Mouse (Mus musculus) gastrocnemius, adult 18-20 months (tissue): Measurements from ENCODE around the gene Eml6. TPM values are rescaled to one million over a fixed set of nuclear protein-coding genes. Genes with fewer than 3 reads are reported as not detected.
A peak's percentile ranks its signal among the peaks of the same experiment; 100 is the strongest.
"Not testable (repeated sequence)": the region's sequence is repeated elsewhere in the genome, so short reads cannot be mapped to it uniquely, and the experiment has no call there.

ENCODE experiments used
- DNase-seq: peaks from one replicate; pipeline ENCODE4 v3.0.0; 2021; ENCODE audit warnings: low spot score
- total RNA-seq, 2 experiments: library from RNA; stranded (reverse); gene quantifications; 2 replicates each; pipeline ENCODE4 v1.2.3; 2021

Eml6 gene
- total RNA-seq, 2 experiments from 2014 or later = 0.62 to 0.91 TPM

- DNase-seq = no peak
Observed at GRCm38 (mm10) chr11:29861040-29861439, 164.8 kb downstream of the Eml6 start.

- DNase-seq = no peak
Observed at GRCm38 (mm10) chr11:29840606-29841227, 185.1 kb downstream of the Eml6 start.

GRCm38 (mm10) chr11:29839781-29840180, 186.1 kb downstream of the Eml6 start:
- peak; percentile 58 for DNase-seq

GRCm38 (mm10) chr11:29837066-29837465, 188.8 kb downstream of the Eml6 start:
- DNase-seq = no peak

- no peak for DNase-seq
Observed at GRCm38 (mm10) chr11:29827729-29828128, 198.1 kb downstream of the Eml6 start.

GRCm38 (mm10) chr11:29826001-29826400, 199.8 kb downstream of the Eml6 start:
- DNase-seq = no peak

GRCm38 (mm10) chr11:29825271-29825718, 200.5 kb downstream of the Eml6 start, which contains the start of gene 4931440F15Rik:
TSS of gene 4931440F15Rik (minus strand) at chr11:29825668.
- not testable (repeated sequence) for DNase-seq

DNA sequence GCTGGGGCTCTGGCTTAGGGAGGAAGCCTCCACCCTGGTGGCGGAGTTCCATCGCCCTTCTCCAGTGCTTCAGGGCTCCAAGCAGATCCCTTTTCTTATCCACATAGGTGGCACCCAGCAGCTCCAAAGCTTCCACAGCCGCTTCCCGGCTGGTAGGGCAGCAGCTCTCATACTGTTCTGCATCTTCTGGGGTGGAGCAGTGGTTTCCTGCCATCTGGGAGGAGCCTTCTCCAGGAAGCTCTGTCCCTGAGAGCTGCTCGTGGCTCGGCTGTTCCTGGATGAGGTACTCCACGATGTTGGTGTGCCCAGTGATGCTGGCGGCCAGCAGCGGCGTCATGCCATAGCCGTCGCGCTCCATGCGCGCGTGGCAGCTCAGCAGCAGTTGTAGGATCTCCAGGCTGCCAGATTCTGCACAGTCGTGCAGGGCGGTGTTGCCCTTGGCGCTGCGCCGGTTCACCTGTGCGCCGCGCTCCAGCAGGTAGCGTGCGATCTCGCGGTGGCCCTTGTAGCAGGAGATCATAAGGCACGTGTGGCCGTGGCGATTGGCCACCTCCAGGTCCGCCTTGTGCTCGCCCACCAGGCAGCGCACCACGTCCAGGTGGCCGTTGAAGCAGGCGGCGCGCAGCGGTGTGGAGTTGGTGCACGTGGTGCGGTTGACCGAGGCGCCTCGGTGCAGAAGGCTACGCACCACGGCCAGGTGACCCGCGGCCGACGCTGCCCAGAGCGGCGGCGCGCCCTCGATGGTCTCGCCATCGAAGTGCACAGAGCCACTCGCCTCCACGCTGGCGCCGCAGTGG, 201.2 kb downstream of the Eml6 start:
- DNase-seq = not testable (repeated sequence)

DNA sequence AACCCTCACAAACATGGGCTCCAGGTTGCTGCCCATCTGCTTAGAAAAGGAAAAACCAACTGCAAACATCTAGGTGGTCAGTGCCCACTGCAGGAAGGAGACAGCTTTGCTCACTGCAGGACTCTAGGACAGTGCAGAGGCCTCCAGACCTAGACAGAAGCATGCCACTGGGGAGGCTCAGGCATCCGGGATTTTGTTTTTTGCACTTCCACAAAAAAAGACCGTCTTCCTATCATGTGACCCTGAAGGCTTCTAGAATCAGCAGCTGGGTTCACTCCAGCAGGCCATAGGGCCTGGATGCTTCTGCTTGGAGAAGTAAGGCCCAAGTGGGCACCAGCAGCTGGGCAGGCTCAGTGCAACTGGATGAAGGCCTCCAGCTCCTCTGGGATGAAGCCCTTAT, 202.7 kb downstream of the Eml6 start:
- DNase-seq = no peak

- no peak for DNase-seq
Observed at GRCm38 (mm10) chr11:29815670-29816069, 210.2 kb downstream of the Eml6 start.

DNA sequence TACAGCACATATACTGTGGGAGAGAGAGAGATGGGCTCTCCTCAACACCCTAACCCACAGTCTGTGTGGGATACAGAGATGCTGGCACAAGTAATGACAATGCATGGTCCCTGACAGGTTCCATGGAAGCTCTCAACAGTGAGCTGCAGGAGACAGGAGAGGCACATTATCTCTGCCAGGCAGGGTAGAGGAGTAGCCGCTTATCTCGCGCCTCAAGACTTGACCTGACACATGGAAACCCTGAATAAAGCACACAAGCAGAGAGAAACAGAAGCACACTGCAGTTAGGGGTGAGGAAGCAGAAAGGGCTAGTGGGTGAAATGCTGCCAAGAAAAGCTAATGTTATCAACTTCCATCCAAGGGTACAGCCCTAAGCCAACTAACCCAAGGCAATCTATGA, 210.6 kb downstream of the Eml6 start:
- no peak for DNase-seq

DNA sequence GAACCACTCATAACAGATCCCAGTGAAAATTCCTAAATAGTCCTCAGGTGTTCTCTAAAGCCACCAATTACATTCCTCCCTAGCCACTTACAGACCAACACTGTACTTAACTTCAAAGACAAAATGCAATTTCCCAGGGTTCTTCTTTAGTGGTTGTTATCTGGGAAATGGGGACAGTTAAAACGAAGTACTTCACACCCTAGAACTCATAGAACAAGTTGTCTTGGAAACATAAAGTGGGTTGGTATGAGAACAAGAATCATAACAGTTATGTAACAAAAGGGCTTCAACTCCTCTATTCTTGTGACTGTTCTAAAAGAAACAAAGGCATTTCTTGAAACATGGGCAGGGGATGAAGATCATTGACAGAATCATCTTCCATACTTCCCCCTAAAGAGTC, 212.6 kb downstream of the Eml6 start:
- DNase-seq = no peak

DNA sequence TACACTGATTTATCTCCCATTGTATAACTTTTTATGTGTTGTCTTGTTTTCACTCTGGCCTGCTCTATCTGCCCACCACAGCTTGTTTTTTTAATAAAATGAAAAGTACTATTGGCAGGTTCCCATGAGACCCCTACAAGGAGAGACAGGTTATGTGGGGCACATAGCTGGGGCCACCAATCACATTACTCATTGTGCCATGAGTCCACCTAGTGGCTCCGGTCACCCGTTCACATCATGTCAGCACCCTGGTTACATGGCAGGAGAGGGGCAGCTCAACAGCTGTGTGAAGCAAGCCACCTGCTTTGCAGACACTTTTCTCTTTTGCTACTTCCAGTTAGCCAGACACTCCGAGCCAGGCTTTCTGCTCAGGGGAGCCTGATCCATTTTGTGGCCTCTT, 213.4 kb downstream of the Eml6 start:
- no peak for DNase-seq

DNA sequence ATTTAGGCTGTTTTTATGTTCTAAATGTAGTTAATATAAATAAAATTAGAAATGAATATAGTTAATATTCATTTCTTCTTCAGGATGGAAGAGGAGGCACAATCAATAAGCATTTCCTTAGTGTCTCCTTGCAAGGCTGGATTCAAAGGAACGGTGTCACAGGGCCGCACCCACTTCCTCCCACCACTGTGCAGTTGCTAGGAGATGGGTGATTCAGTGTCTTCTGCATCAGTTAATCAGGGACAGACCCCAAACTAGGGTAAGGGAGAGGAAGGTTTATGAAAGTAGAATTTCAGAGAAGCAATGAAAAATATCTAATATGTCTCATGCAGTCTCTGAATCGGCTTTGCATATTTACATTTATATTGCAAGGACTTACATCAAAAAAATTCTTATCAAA, 215.5 kb downstream of the Eml6 start:
- no peak for DNase-seq

DNA sequence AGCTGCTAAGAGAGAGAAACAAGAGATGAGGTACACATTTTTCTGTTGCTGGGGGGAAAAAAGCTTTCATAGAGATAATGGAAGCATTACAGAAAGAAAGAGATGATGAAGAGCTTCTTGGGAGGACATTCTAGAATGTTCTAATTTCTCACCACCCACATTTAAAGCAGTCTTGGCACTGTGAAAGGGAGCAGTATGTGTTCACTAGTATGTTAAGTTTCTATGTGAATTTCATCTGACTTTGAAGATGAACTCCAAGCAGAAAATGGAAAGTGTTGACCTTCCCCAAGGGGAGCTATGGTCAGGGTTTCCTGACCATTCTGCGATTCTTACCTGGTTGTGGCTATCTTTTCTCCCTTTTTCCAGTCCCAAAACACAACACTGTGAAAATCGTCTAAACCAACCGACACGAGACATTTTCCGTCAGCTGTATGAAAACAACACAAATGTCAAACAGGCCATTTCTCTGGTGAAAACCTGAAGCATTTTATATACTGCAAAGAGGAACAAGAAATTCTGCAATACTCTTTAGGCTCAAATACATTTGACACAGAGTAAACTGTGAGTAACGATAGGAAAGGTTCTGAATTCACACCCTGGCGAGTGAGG, 216.7 kb downstream of the Eml6 start:
- no peak for DNase-seq

DNA sequence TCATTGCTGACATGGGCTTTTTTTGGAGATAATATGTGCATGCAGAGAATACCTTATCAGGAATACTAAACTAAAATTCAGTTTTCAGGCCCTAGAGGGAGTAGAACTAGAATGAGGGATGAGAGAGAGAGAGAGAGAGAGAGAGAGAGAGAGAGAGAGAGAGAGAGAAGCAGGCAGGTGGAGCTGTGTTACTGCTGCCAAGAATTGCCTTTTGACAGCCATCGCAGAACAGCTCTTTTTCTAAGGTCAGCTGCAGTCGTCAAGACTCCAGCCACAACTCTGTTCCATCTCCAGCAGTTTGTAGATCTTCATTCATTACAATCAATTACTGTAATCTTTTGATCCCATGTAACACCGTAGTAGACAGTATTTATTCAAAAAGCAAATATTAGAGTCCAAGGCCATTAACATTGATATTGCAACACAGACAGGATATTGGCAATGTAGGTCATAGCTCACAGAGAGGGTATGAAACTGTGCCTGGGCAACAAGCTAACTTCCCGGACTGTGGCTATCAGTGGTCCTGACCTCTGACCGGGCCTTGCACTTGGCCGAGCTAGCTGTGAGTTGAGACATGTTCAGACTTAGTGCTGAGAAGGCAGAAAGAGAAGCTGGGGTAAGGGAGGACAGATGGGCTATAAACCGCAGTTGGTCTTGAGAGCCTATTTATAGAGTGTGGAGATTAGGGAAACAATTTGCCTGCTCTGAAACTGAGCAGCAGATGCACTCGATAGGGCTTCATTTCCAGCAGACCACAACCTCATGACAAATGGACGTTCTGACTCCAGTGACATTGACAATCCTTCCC, 217.5 kb downstream of the Eml6 start:
- peak; percentile 86 for DNase-seq

DNA sequence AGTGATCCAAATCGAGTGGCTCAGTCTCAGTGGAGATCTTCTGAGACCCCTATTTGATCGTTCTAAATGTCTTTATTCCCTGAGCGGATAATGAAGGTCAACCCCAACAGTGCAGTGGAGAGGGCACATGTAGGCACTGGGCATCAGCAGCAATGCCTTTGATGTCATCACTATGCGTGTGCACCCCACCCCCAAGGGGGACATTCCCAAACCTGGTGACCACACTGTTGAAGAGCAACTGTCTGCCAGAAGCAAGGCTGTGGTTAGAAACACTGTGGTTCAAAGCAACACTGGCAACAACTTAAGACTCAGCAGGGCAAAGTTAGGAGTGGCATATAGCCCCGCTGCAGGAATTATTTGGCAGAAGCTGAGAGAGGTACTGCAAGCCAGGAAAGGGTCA, 218.5 kb downstream of the Eml6 start:
- no peak for DNase-seq

DNA sequence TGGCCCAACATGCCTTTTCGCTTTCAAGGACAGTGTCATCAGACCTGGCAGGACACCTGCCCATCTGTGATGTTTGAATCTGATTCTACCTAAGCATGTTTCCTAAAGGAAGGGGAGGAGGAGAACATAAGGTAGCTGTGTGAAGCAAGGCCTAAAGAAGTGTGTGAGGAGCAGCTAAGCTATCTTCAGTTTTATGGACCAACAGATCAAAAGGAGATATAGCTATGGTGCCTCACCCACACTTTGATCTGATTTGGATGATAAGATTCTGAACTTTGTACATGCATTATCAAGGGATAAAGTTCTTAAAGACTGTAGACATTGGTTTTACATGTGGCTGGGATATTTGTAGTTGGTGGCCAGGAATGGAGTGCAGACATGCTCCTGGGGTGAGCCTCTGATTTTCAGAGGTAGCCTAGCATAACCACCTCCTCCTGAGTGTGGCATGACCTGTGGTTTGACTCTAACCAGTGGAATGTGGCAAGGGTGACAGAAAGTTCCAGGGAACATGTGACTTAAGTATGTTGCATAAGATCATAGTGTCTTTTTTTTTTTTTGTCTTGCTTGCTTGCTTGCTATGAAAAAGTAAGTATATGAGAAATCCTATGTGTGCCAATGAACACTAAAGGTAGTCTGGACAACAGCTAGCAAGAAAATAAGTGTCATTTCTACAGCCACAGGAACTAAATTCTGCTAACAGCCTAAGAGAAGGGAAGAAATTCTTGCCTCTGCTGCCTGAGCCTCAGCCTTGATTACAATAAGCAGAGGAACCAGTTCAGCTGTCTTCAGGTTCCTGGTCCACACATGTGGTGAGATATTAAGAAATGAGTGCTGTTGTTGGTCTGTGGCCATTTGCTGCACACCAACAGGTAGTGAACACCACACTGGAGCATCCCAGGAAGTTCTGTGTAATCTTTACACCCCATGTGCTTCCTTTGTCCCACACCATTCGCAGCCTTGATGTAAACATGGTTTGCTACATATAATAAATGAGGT, 224.1 kb downstream of the Eml6 start:
- no peak for DNase-seq

GRCm38 (mm10) chr11:29799839-29800238, 226.0 kb downstream of the Eml6 start:
- no peak for DNase-seq

GRCm38 (mm10) chr11:29795106-29795505, 230.7 kb downstream of the Eml6 start:
- DNase-seq = no peak
